Mouse (Mus musculus) cortical plate, adult 2 months (tissue): ENCODE measurements around the gene Gnat1. TPM values are rescaled to one million over a fixed set of nuclear protein-coding genes. Genes with fewer than 3 reads are reported as not detected.

Source experiments
- H3K27ac ChIP-seq: fragments of 200-500 bp; 2 replicates; pipeline ENCODE4 v1.5.1; 2012; ENCODE audit warnings: low read length, control low read depth, inconsistent platforms; ENCODE audit not compliant: insufficient read depth
- H3K4me1 ChIP-seq: fragments of 200-500 bp; 2 replicates; pipeline ENCODE4 v1.6.1; 2011; ENCODE audit warnings: low read length; ENCODE audit not compliant: control insufficient read depth, insufficient read depth
- H3K4me3 ChIP-seq: fragments of 200-500 bp; 2 replicates; pipeline ENCODE4 v1.5.1; 2011; ENCODE audit warnings: mild to moderate bottlenecking, low read length, control low read depth; ENCODE audit not compliant: insufficient read depth
- CTCF ChIP-seq: fragments of 200-500 bp; IDR thresholded peaks from 2 replicates; pipeline ENCODE4 v1.5.1; 2011; ENCODE audit warnings: mild to moderate bottlenecking, control low read depth, low read length; ENCODE audit not compliant: insufficient read depth; ENCODE audit errors: extremely low read depth
- POLR2A ChIP-seq: fragments of 200-500 bp; IDR thresholded peaks from 2 replicates; pipeline ENCODE4 v1.6.1; 2011; ENCODE audit warnings: mild to moderate bottlenecking, low read length, control low read depth; ENCODE audit not compliant: insufficient read depth; ENCODE audit errors: extremely low read depth
- polyA plus RNA-seq: library from polyadenylated mRNA; depleted of rRNA; stranded (reverse); fragments of >200 nt; gene quantifications from 2 replicates; pipeline ENCODE4 v1.2.3, GENCODE M21; 2012

The Gnat1 gene
- polyA plus RNA-seq, 1 experiment, result 0.42 TPM

GRCm38 (mm10) chr9:107640257-107640772 lies 39.2 kb downstream of the Gnat1 start:
- Histone ChIP-seq H3K4me1 (no peaks in the 10 kb centered on the region), H3K4me3 (no peak overlapping the region), H3K27ac (no peak overlapping the region)
- TF ChIP-seq POLR2A (no peak), CTCF (no peak)

- Histone ChIP-seq H3K27ac (no peak overlapping the region), H3K4me1 (peaks cover 4% of the 10 kb centered on the region)
- TF ChIP-seq CTCF (no peak), POLR2A (no peak)
These were observed 42.4 kb downstream of the Gnat1 start for GRCm38 (mm10) chr9:107637070-107637469.

GRCm38 (mm10) chr9:107635279-107636028 lies 44.1 kb downstream of the Gnat1 start, which contains the start of gene Gnai2:
Gnai2 (minus strand) TSS chr9:107635367.
- Histone ChIP-seq H3K4me3 (peak within 1 kb of the TSS; percentile 62), H3K27ac (peak within 1 kb of the TSS; percentile 48), H3K4me1 (peaks cover 4% of the 10 kb centered on the region)
- TF ChIP-seq CTCF, result no peak
- TF ChIP-seq POLR2A, result peak; percentile 93

More at GRCm38 (mm10) chr9:107637070-107637469, 42.4 kb downstream of the Gnat1 start:
- no peak overlapping the region for H3K4me3 ChIP-seq

- Histone ChIP-seq H3K4me3 (peak overlapping the region; percentile 62), H3K27ac (peak overlapping the region; percentile 48), H3K4me1 (peaks cover 4% of the 10 kb centered on the region)
- no peak for TF ChIP-seq POLR2A
These were observed 44.9 kb downstream of the Gnat1 start for GRCm38 (mm10) chr9:107634406-107635278.

- peaks cover 6% of the 10 kb centered on the region for H3K4me1 ChIP-seq
These were observed 45.7 kb downstream of the Gnat1 start for GRCm38 (mm10) chr9:107633661-107634405.

GRCm38 (mm10) chr9:107633091-107633660 lies 46.3 kb downstream of the Gnat1 start:
- Histone ChIP-seq H3K4me3 (peak overlapping the region; percentile 62), H3K4me1 (peaks cover 6% of the 10 kb centered on the region), H3K27ac (peak overlapping the region; percentile 85)
- TF ChIP-seq CTCF (no peak), POLR2A (peak; percentile 63; the same call in 1 of the 2 replicates)

More at GRCm38 (mm10) chr9:107633661-107634405, 45.7 kb downstream of the Gnat1 start:
- no peak for TF ChIP-seq POLR2A
- Histone ChIP-seq H3K4me3 (peak overlapping the region; percentile 62), H3K27ac (peak overlapping the region; percentile 85)

- H3K27ac ChIP-seq, result peak overlapping the region; percentile 85
- H3K4me3 ChIP-seq, result peak overlapping the region; percentile 62
- TF ChIP-seq POLR2A, result no peak
- TF ChIP-seq CTCF, result no peak
- H3K4me1 ChIP-seq, result peaks cover 11% of the 10 kb centered on the region
These were observed 47.0 kb downstream of the Gnat1 start for GRCm38 (mm10) chr9:107632478-107632877.

GRCm38 (mm10) chr9:107631861-107632260 lies 47.7 kb downstream of the Gnat1 start:
- no peak overlapping the region for H3K4me3 ChIP-seq
- 0 out of 2 replicates have a peak overlapping the region, but pooled peaks have one; percentile 6 for H3K27ac ChIP-seq
- no peak for TF ChIP-seq POLR2A
- no peak for TF ChIP-seq CTCF
- H3K4me1 ChIP-seq, result peaks cover 11% of the 10 kb centered on the region
